Mouse (Mus musculus): ENCODE measurements around the gene Itpk1. TPM values are rescaled to one million over a fixed set of nuclear protein-coding genes. Genes with fewer than 3 reads are reported as not detected.

Gene Itpk1
- polyA plus RNA-seq, 1 experiment from 2014 or later: 28.0 TPM

DNA sequence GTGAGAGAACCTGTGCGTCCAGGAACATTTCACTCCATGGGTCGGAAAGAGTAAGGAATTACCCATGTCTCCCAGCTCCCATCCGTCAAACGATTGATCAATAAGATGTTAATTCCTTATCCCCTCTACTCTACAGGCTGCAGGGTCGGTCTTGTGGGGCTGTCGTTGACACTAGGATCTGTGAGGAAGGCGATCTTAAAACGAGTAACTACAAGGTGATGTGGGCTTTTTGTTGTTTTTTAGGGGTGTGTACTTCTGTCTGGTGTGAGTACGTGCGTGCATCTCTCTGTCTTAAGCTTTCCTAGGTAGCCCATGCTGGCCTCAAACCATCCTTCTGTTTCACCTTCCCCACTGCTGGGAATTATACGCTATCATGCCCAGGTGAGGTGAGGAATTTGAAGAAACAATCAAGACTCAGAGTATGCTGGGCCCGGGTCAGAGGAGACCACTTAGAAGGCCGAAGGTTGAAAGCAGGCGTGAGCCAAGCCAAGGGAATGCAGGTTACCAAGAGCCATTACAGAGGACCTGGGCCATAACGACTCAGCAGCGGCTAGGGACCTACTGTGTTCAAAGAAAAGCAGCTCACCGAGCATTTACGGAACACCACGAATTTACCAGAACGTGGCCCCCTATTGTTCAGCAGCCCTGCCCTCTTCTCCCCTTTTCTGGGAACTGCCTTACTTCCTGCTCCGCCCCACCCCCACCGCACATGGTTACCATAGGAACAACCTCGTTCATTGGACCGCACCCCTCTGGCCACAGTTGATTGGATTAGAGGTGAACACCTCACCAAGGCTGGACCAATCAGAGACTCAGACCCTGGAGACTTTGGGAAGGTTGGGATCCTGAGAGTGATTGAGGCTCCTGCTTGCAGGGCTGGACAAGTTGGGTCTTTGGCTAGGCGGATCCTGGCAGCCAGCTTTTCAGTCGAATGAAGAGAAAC, 25.4 kb upstream of the Itpk1 start:
- H3K4me3 ChIP-seq: peak overlapping the region; percentile 22; the same call in 1 of the 2 replicates
- peak overlapping the region; percentile 21; the same call in 1 of the 2 replicates for H3K9ac ChIP-seq
- ATAC-seq (ENCODE audit: low FRiP score, low read depth): peak; percentile 98
- H3K27ac ChIP-seq: peak overlapping the region; percentile 82
- H3K4me1 ChIP-seq: peaks cover 18% of the 10 kb centered on the region
- no peaks in the 10 kb centered on the region for H3K27me3 ChIP-seq (replicated peaks)
- 20% methylated on average over 26 of the region's 26 CpGs for WGBS
- no peaks in the 10 kb centered on the region for H3K36me3 ChIP-seq
- H3K4me2 ChIP-seq (replicated peaks): peak overlapping the region; percentile 61
- no peaks in the 10 kb centered on the region for H3K9me3 ChIP-seq

DNA sequence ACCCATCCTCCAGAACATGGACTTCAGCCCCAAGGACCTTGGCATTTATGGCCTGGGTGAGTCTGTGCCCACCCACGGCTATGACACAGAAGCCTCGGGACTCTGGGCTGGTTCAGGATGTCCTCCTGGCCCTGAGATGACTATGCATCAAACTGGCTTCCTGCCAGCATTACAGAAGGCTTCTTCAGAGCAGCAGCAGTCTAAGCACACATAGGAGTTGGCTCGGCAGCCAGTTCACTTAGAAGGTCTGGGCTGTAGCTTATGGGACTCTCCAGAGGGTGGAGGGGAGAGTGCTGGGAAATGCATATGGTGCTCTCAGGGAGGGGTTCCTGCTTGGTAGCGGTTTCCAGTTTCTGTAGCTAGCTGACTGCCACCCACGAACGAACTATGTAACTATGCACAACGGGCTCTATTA, 21.0 kb upstream of the Itpk1 start:
- no peaks in the 10 kb centered on the region for H3K9me3 ChIP-seq
- no peak overlapping the region for H3K4me3 ChIP-seq
- no peak for ATAC-seq (ENCODE audit: low FRiP score, low read depth)
- H3K4me2 ChIP-seq (replicated peaks): no peak overlapping the region
- H3K27ac ChIP-seq: no peak overlapping the region
- peaks cover 7% of the 10 kb centered on the region for H3K4me1 ChIP-seq
- no peaks in the 10 kb centered on the region for H3K27me3 ChIP-seq (replicated peaks)
- no peaks in the 10 kb centered on the region for H3K36me3 ChIP-seq
- 83% methylated on average over 7 of the region's 7 CpGs for WGBS
- H3K9ac ChIP-seq: no peak overlapping the region

DNA sequence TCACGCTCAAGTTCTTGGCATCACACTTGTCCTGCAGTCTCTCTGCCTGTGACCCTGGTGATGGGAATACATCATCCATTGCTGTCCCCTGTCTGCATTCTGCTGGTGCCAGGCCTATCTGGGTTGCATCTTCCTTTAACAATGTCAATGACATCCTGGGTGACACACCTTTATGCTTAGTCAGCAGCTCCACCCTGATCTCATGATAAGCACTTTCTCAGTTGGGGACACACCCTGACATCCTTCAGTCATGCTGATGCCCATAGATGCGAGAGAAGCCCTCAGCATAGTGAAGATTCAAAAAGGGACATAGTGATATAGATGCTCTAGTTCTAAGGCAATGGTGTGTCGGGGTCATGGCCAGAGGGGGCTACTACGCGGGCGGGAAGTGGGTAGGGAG, 20.4 kb upstream of the Itpk1 start:
- Histone ChIP-seq H3K27ac (no peak overlapping the region), H3K36me3 (no peaks in the 10 kb centered on the region), H3K4me3 (no peak overlapping the region), H3K4me2 (replicated peaks) (no peak overlapping the region), H3K9ac (no peak overlapping the region), H3K27me3 (replicated peaks) (no peaks in the 10 kb centered on the region), H3K9me3 (no peaks in the 10 kb centered on the region), H3K4me1 (peaks cover 3% of the 10 kb centered on the region)
- no peak for ATAC-seq (ENCODE audit: low FRiP score, low read depth)
- WGBS: 97% methylated on average over 6 of the region's 6 CpGs

DNA sequence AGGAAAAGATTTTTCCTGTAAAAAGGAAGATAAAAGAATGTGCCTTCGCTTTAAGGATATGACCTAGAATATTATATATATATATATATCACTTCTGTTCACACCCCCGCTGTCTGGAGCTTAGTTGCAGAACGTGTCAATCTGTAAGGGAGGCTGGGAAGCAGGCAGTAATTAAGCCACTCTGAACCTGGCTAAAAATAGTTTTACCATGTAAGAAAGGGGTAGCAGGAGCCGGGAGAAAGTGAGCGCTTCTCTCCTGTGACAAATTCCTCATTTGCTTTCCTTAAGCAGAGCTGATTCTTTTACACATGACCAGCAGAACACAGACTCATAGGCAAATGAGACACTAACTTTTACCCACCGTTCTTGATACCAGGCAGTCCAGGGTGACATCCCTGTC, 19.1 kb upstream of the Itpk1 start:
- H3K36me3 ChIP-seq: no peaks in the 10 kb centered on the region
- no peak overlapping the region for H3K9ac ChIP-seq
- no peak overlapping the region for H3K27ac ChIP-seq
- H3K4me3 ChIP-seq: no peak overlapping the region
- no peaks in the 10 kb centered on the region for H3K27me3 ChIP-seq (replicated peaks)
- 84% methylated on average over 6 of the region's 6 CpGs for WGBS
- ATAC-seq (ENCODE audit: low FRiP score, low read depth): no peak
- H3K4me1 ChIP-seq: no peaks in the 10 kb centered on the region
- H3K9me3 ChIP-seq: no peaks in the 10 kb centered on the region
- H3K4me2 ChIP-seq (replicated peaks): no peak overlapping the region

DNA sequence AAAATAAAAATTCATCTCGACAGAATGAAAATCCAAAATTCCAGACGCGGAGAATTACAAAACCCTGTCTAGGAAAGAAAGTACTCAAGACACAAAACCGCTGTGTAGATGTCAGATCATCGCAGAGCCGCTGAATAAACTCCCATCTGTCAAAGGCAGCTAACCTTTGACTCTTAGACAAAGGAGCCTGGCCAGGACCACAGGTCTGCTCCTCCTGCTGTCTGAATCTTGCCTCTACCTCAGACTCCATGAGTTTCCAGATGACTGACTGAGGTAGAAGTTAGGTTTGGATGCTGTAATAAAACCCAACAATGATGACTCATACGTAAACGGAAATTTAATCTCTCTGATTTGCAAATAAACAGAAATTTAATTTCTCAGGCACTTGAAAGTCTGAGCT, 18.2 kb upstream of the Itpk1 start:
- H3K27me3 ChIP-seq (replicated peaks): no peaks in the 10 kb centered on the region
- no peak overlapping the region for H3K4me3 ChIP-seq
- no peak overlapping the region for H3K9ac ChIP-seq
- ATAC-seq (ENCODE audit: low FRiP score, low read depth): no peak
- no peaks in the 10 kb centered on the region for H3K36me3 ChIP-seq
- H3K4me2 ChIP-seq (replicated peaks): no peak overlapping the region
- H3K4me1 ChIP-seq: no peaks in the 10 kb centered on the region
- no peaks in the 10 kb centered on the region for H3K9me3 ChIP-seq
- H3K27ac ChIP-seq: no peak overlapping the region
- WGBS: 75% methylated on average over 8 of the region's 8 CpGs

DNA sequence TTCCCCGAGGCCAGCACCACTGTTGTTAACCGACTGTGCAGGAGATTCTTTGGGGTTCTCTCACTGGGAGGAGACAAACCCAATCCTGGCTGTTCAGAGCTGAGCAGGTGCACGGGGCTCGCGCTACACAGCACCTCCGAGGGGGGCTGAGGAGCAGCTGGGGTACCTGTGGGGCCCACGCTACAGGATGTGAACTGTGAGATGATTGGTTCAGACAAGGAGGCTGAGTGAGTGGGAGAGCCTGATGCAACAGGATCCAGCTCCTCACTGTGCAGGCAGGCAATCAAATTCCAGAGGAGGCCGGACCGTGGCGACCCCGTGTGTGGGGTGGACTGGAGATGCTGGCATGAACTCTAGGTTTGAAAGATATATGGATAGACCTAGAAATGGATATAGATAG, 17.7 kb upstream of the Itpk1 start:
- H3K9ac ChIP-seq: no peak overlapping the region
- no peaks in the 10 kb centered on the region for H3K4me1 ChIP-seq
- no peaks in the 10 kb centered on the region for H3K27me3 ChIP-seq (replicated peaks)
- no peaks in the 10 kb centered on the region for H3K9me3 ChIP-seq
- 52% methylated on average over 11 of the region's 11 CpGs for WGBS
- no peak overlapping the region for H3K27ac ChIP-seq
- no peak overlapping the region for H3K4me2 ChIP-seq (replicated peaks)
- ATAC-seq (ENCODE audit: low FRiP score, low read depth): no peak
- no peaks in the 10 kb centered on the region for H3K36me3 ChIP-seq
- H3K4me3 ChIP-seq: no peak overlapping the region

DNA sequence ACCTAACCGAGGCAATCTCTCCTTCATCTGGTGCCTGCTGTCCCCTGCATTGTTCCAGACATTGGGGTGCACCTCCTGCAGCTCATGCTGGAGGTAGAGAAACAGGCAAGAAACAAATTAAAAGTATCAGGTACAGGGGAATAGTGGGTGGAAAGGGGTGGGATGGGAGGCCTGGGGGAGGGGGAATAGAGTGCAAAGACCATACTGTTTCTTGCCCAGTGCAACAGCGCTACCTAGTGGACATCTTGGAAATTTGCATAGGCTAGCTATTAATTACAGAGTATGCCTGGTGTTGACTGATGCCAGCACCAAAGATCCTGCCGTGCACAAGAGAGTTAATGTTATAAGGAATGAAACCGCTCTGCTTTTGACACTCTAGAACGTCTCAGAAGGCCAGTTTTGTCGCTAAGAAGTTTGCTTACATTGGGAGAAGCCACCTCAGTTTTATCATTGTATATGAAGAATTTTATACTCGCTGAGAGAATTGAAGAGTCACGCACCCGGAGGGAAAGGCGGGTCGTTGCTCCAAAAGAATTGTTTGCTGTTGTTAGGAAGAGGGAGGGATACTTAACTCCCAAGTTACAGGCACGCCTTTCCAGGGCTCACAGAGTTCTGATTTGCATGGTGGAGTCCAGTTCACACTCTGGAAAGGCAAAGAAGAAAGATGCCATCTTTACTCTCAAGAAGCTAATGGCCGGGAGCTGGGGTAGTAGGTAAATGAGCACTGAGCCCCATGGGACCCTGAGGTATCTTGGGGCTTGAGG, 15.0 kb upstream of the Itpk1 start:
- H3K4me2 ChIP-seq (replicated peaks): no peak overlapping the region
- H3K27me3 ChIP-seq (replicated peaks): no peaks in the 10 kb centered on the region
- no peaks in the 10 kb centered on the region for H3K36me3 ChIP-seq
- ATAC-seq (ENCODE audit: low FRiP score, low read depth): peak; percentile 50; the same call in 1 of the 2 replicates
- H3K9ac ChIP-seq: no peak overlapping the region
- no peaks in the 10 kb centered on the region for H3K9me3 ChIP-seq
- no peaks in the 10 kb centered on the region for H3K4me1 ChIP-seq
- no peak overlapping the region for H3K4me3 ChIP-seq
- WGBS: 33% methylated on average over 13 of the region's 13 CpGs
- H3K27ac ChIP-seq: no peak overlapping the region

DNA sequence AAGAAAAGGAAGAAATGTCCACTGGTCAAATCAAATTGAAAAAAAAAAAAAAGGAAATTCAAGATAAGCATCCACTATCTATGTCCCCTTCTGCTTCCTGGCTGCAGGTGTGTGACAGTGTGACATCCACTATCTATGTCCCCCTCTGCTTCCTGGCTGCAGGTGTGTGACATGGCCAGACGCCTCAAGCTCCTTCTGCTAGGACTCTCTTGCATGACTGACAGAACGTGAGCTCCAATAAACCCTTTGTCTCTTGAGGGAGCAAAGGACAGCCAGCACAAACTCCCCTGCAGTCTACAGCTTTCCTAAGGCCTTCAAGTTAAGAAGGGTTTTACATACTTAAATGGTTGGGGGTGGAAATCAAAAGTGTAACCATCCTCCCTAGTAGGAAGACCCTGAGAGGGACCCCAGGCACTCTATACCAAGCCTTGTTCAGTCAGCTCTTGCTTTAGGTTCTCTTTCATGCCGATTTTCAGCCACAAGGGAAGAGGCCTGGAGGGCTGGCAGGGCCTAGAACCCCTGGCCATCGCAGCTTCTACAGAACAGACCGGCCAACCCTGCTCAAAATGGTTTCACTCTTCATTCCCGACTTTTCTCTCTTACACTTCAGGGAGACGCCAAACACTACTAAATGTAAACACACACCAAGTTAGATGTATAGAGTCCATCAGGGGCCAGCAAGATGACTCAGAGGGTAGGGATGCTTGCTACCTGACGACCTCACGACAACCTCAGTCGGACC, 10.1 kb upstream of the Itpk1 start:
- no peaks in the 10 kb centered on the region for H3K9me3 ChIP-seq
- H3K4me3 ChIP-seq: no peak overlapping the region
- no peaks in the 10 kb centered on the region for H3K4me1 ChIP-seq
- H3K36me3 ChIP-seq: no peaks in the 10 kb centered on the region
- no peak overlapping the region for H3K4me2 ChIP-seq (replicated peaks)
- H3K9ac ChIP-seq: no peak overlapping the region
- no peak overlapping the region for H3K27ac ChIP-seq
- WGBS: 82% methylated on average over 10 of the region's 10 CpGs
- no peaks in the 10 kb centered on the region for H3K27me3 ChIP-seq (replicated peaks)
- no peak for ATAC-seq (ENCODE audit: low FRiP score, low read depth)

DNA sequence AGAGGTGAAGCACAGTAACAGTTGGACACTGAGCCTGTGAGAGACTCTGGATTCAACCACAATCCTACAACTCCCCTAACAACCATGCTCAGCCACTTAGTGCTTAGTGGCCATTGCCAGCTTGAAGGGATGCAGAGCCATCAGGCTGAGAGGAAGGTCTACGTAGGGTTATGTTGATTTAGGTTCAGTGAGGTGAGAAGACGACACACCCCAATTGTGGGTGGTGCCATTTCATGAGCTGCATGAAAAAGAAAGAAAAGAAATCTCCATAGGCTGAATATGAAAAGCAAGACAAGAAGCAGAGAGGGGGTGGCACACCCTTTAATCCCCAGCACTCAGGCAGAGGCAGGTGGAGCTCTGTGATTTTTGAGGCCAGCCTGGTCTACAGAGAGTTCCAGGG, 9.4 kb upstream of the Itpk1 start:
- H3K27ac ChIP-seq: no peak overlapping the region
- WGBS: 68% methylated on average over 2 of the region's 2 CpGs
- H3K9me3 ChIP-seq: no peaks in the 10 kb centered on the region

DNA sequence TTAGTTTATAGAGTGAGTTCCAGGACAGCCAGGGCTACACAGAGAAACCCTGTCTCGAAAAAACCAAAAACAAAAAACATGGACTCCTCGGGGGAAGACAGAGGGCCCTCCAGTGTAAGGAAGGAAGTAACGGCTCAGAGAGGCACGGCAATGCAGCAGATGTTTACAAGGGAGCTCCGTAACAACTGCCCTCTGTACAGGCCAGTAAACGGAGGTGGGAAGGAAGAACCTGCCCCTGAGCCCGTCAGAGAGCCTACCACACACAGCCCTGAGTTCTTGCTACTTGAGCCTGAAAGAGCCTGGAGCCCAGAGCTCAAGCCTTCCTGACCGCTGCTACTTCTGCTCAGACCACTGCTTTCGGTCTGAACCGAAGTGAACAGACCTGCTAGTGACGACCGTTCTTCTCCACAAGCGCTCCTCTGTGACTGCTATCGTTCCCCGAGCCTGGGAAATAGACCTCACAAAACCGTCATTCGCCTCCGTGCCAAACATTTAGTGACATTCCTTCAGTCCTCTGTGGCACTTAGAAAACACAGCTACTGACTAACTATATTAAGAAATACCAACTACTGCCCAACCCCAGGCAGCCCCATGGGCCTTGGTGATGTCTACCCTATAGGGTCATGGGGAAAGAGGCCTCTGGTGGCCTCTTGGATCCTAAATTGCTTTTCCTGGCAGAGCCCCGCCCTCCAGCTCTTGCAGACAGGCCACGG, 8.6 kb upstream of the Itpk1 start:
- 74% methylated on average over 20 of the region's 20 CpGs for WGBS
- H3K4me2 ChIP-seq (replicated peaks): no peak overlapping the region

More for the DNA sequence above, 9.4 kb upstream of the Itpk1 start:
- no peak for ATAC-seq (ENCODE audit: low FRiP score, low read depth)
- Histone ChIP-seq H3K4me1 (no peaks in the 10 kb centered on the region), H3K36me3 (no peaks in the 10 kb centered on the region), H3K27me3 (replicated peaks) (no peaks in the 10 kb centered on the region), H3K4me2 (replicated peaks) (no peak overlapping the region), H3K9ac (no peak overlapping the region), H3K4me3 (no peak overlapping the region)

DNA sequence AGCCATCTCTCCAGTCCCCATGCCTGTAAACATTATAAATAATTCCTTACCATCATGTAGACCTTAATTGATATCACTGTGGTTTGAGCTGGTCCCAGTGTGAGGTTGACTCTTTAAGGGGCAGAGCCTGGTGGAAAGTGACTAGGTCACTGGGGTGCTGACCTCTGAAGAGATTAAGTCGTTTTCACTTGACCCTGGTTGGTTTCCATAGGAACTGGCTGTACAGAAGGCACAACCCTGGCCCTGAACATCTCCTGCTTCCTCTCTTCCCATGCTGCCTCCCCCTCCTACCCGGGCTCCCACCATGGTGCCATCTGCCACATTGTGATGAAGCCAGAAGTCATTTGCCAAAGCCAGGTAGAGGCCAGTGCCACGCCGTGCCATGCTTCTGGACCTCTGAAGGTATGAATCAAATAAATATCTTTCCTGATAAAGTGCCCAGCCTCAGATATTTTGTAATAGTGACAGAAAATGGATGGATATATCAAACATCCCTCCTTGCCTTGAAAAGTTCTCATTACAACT, 6.2 kb upstream of the Itpk1 start:
- Histone ChIP-seq H3K9me3 (no peaks in the 10 kb centered on the region), H3K36me3 (no peaks in the 10 kb centered on the region), H3K9ac (no peak overlapping the region), H3K27me3 (replicated peaks) (no peaks in the 10 kb centered on the region), H3K27ac (no peak overlapping the region), H3K4me1 (no peaks in the 10 kb centered on the region), H3K4me2 (replicated peaks) (no peak overlapping the region), H3K4me3 (no peak overlapping the region)
- 64% methylated on average over 4 of the region's 4 CpGs for WGBS
- ATAC-seq (ENCODE audit: low FRiP score, low read depth): no peak

More for the DNA sequence above, 8.6 kb upstream of the Itpk1 start:
- no peak overlapping the region for H3K27ac ChIP-seq
- H3K27me3 ChIP-seq (replicated peaks): no peaks in the 10 kb centered on the region
- H3K9me3 ChIP-seq: no peaks in the 10 kb centered on the region
- H3K4me3 ChIP-seq: no peak overlapping the region
- no peak for ATAC-seq (ENCODE audit: low FRiP score, low read depth)
- H3K36me3 ChIP-seq: no peaks in the 10 kb centered on the region
- no peaks in the 10 kb centered on the region for H3K4me1 ChIP-seq
- no peak overlapping the region for H3K9ac ChIP-seq

All from neural tube, embryonic 12.5 days (tissue).